Mouse (Mus musculus) MEL (cell line): ENCODE data around the gene Prkar1b. TPM values are rescaled to one million over a fixed set of nuclear protein-coding genes. Genes with fewer than 3 reads are reported as not detected.

Experiments used
- DNase-seq: peaks from one replicate; pipeline ENCODE4 v3.0.0; 2011; ENCODE audit warnings: low read depth, low spot score
- H3K27ac ChIP-seq: 2 replicates; pipeline ENCODE4 v1.5.1; 2012; ENCODE audit warnings: low read depth, mild to moderate bottlenecking, control low read depth, low read length, moderate library complexity; ENCODE audit not compliant: control insufficient read depth
- H3K27me3 ChIP-seq, 2 experiments: fragments of 150-350 bp in 1 of 2; sonication (generic) in 1 of 2; 2 replicates each; pipeline ENCODE4 v1.6.1; 2012; ENCODE audit warnings: low read length in 2 of 2, mild to moderate bottlenecking in 2 of 2, improper control_type of control experiment in 1 of 2, moderate library complexity in 1 of 2; ENCODE audit not compliant: insufficient read depth in 2 of 2, control insufficient read depth in 1 of 2
- H3K36me3 ChIP-seq, 2 experiments: 2 replicates each; pipeline ENCODE4 v1.6.1; 2012 to 2014; ENCODE audit warnings: low read length in 2 of 2, improper control_type of control experiment in 1 of 2, inconsistent platforms in 1 of 2, mild to moderate bottlenecking in 1 of 2; ENCODE audit not compliant: insufficient read depth in 2 of 2, control insufficient read depth in 1 of 2
- H3K4me1 ChIP-seq, 2 experiments: fragments of 150-350 bp in 1 of 2; sonication (generic) in 1 of 2; 2 replicates each; pipeline ENCODE4 v1.6.1; 2012; ENCODE audit warnings: low read length in 2 of 2, improper control_type of control experiment in 1 of 2, mild to moderate bottlenecking in 1 of 2; ENCODE audit not compliant: insufficient read depth in 2 of 2, control insufficient read depth in 1 of 2
- H3K4me3 ChIP-seq, 2 experiments: fragments of 150-350 bp in 1 of 2; sonication (generic) in 1 of 2; 2 replicates each; pipeline ENCODE4 v1.5.1; 2012; ENCODE audit warnings: low read depth in 2 of 2, low read length in 2 of 2, mild to moderate bottlenecking in 2 of 2, moderate library complexity in 2 of 2, control low read depth in 1 of 2, improper control_type of control experiment in 1 of 2; ENCODE audit not compliant: control insufficient read depth in 1 of 2, insufficient read depth in 1 of 2
- H3K79me2 ChIP-seq: 2 replicates; pipeline ENCODE4 v1.6.1; 2012; ENCODE audit warnings: mild to moderate bottlenecking, low read length, moderate library complexity; ENCODE audit not compliant: control insufficient read depth, poor library complexity, insufficient read depth
- H3K9ac ChIP-seq: 2 replicates; pipeline ENCODE4 v1.6.1; 2012; ENCODE audit warnings: low read depth, mild to moderate bottlenecking, control low read depth, low read length, moderate library complexity; ENCODE audit not compliant: control insufficient read depth, poor library complexity, severe bottlenecking
- H3K9me3 ChIP-seq: fragments of 150-350 bp; sonication (generic); replicated peaks from 2 replicates; pipeline ENCODE4 v1.6.1; 2012; ENCODE audit warnings: mild to moderate bottlenecking, low read length, improper control_type of control experiment, moderate library complexity; ENCODE audit not compliant: insufficient read depth
- BHLHE40 ChIP-seq: IDR thresholded peaks from 2 replicates; pipeline ENCODE4 v1.6.1; 2012; ENCODE audit warnings: low read depth, mild to moderate bottlenecking, inconsistent platforms, low read length, improper control_type of control experiment, borderline replicate concordance
- CTCF ChIP-seq, 3 experiments: IDR thresholded peaks in 2 of 3; conservative IDR thresholded peaks in 1 of 3; 2 replicates each; pipeline ENCODE4 v1.5.1; 2011 to 2012; ENCODE audit warnings: low read length in 3 of 3, low read depth in 2 of 3, mild to moderate bottlenecking in 2 of 3, improper control_type of control experiment in 1 of 3, inconsistent platforms in 1 of 3, mixed read lengths in 1 of 3, moderate library complexity in 1 of 3; ENCODE audit not compliant: control insufficient read depth in 1 of 3, insufficient read depth in 1 of 3, poor library complexity in 1 of 3, severe bottlenecking in 1 of 3
- EP300 ChIP-seq, 2 experiments: IDR thresholded peaks; 2 replicates each; pipeline ENCODE4 v1.6.1; 2011; ENCODE audit warnings: improper control_type of control experiment in 2 of 2, low read length in 2 of 2, low read depth in 1 of 2, mild to moderate bottlenecking in 1 of 2
- ETS1 ChIP-seq: IDR thresholded peaks from 2 replicates; pipeline ENCODE4 v1.6.1; 2012; ENCODE audit warnings: low read depth, mild to moderate bottlenecking, inconsistent platforms, low read length, improper control_type of control experiment, moderate library complexity
- GABPA ChIP-seq: IDR thresholded peaks from 2 replicates; pipeline ENCODE4 v1.6.1; 2012; ENCODE audit warnings: low read depth, mild to moderate bottlenecking, inconsistent platforms, low read length, improper control_type of control experiment, moderate library complexity
- GATA1 ChIP-seq: IDR thresholded peaks from 2 replicates; pipeline ENCODE4 v1.6.1; 2011; ENCODE audit warnings: low read depth, low read length, improper control_type of control experiment
- HCFC1 ChIP-seq: IDR thresholded peaks from 2 replicates; pipeline ENCODE4 v1.6.1; 2012; ENCODE audit warnings: low read depth, mild to moderate bottlenecking, inconsistent platforms, low read length, improper control_type of control experiment, moderate library complexity
- JUND ChIP-seq: IDR thresholded peaks from 2 replicates; pipeline ENCODE4 v1.6.1; 2011; ENCODE audit warnings: low read depth, mild to moderate bottlenecking, improper control_type of control experiment, low read length
- MAFK ChIP-seq: IDR thresholded peaks from 2 replicates; pipeline ENCODE4 v1.6.1; 2011; ENCODE audit warnings: low read depth, mild to moderate bottlenecking, low read length, improper control_type of control experiment, borderline replicate concordance
- MAX ChIP-seq: IDR thresholded peaks from 2 replicates; pipeline ENCODE4 v1.6.1; 2011; ENCODE audit warnings: low read length, improper control_type of control experiment
- MAZ ChIP-seq: IDR thresholded peaks from 2 replicates; pipeline ENCODE4 v1.6.1; 2012; ENCODE audit warnings: low read depth, mild to moderate bottlenecking, inconsistent platforms, low read length, improper control_type of control experiment
- MYB ChIP-seq: IDR thresholded peaks from 2 replicates; pipeline ENCODE4 v1.6.1; 2011; ENCODE audit warnings: mild to moderate bottlenecking, low read depth, low read length, improper control_type of control experiment
- MYC ChIP-seq: IDR thresholded peaks from 2 replicates; pipeline ENCODE4 v1.6.1; 2011; ENCODE audit warnings: low read depth, mild to moderate bottlenecking, low read length, improper control_type of control experiment, moderate library complexity
- NELFE ChIP-seq: IDR thresholded peaks from 2 replicates; pipeline ENCODE4 v1.6.1; 2011; ENCODE audit warnings: low read depth, low read length, improper control_type of control experiment
- POLR2AphosphoS2 ChIP-seq: IDR thresholded peaks from 2 replicates; pipeline ENCODE4 v1.6.1; 2011; ENCODE audit warnings: low read length, improper control_type of control experiment
- POLR2AphosphoS5 ChIP-seq: IDR thresholded peaks from 2 replicates; pipeline ENCODE4 v1.6.1; 2012; ENCODE audit warnings: low read depth, borderline replicate concordance, mild to moderate bottlenecking, inconsistent platforms, low read length, moderate library complexity, mixed read lengths
- RAD21 ChIP-seq: IDR thresholded peaks from 2 replicates; pipeline ENCODE4 v1.6.1; 2011; ENCODE audit warnings: mild to moderate bottlenecking, low read depth, low read length, improper control_type of control experiment
- RCOR1 ChIP-seq: IDR thresholded peaks from 2 replicates; pipeline ENCODE4 v1.6.1; 2012; ENCODE audit warnings: low read depth, mild to moderate bottlenecking, inconsistent platforms, low read length, improper control_type of control experiment
- ZC3H11A ChIP-seq: IDR thresholded peaks from 2 replicates; pipeline ENCODE4 v1.6.1; 2012; ENCODE audit warnings: low read depth, mild to moderate bottlenecking, inconsistent platforms, low read length, improper control_type of control experiment
- ZMIZ1 ChIP-seq: IDR thresholded peaks from 2 replicates; pipeline ENCODE4 v1.6.1; 2012; ENCODE audit warnings: low read depth, mild to moderate bottlenecking, inconsistent platforms, low read length, improper control_type of control experiment, moderate library complexity
- polyA plus RNA-seq, 2 experiments: library from polyadenylated mRNA; stranded (reverse) in 1 of 2; unstranded in 1 of 2; fragments of >175 nt in 1 of 2; fragments of >200 nt in 1 of 2; gene quantifications; 2 replicates each; pipeline versions ENCODE4 v1.2.1 to v1.2.4; 2012; ENCODE audit warnings: low replicate concordance in 2 of 2, low read depth in 1 of 2; ENCODE audit not compliant: insufficient read length in 2 of 2, insufficient read depth in 1 of 2, missing spikeins in 1 of 2
- total RNA-seq: library from RNA; depleted of rRNA; stranded (reverse); fragments of 300-350 nt; gene quantifications from 2 replicates; pipeline ENCODE4 v1.2.3, GENCODE M21; 2012

The Prkar1b gene
- total and polyA plus RNA-seq, 3 experiments, result not detected

DNA sequence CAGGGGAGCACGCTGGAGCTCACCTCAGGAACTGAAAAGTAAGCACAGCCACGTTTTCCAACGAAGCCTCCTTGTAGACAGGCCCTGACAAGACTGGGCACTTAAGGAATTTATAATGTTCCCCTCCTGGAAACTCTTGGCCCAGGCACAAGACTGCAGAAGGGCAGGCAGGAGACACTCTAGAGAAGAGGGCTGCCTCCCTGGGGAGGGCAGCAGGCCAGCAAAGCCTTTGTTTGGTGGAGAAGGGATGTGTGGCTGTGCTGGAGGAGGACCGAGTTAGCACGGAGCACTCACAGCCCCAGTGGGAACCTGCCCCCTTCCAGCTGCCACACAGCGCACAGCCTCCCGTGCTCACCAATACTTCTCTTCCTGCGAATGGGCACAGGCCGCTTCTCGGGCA, 161.8 kb downstream of the Prkar1b start:
- Histone ChIP-seq H3K27ac (no peak overlapping the region), H3K9ac (no peak overlapping the region), H3K4me3 (no peak overlapping the region), H3K79me2 (no peaks in the 10 kb centered on the region), H3K36me3 (no peaks in the 10 kb centered on the region), H3K4me1 (no peaks in the 10 kb centered on the region), H3K9me3 (no peaks in the 10 kb centered on the region), H3K27me3 (no peaks in the 10 kb centered on the region)
- DNase-seq, result no peak
- no peak for TF ChIP-seq ETS1
- TF ChIP-seq BHLHE40, result no peak
- no peak for TF ChIP-seq RCOR1
- no peak for TF ChIP-seq MAFK
- TF ChIP-seq JUND, result no peak
- no peak for TF ChIP-seq ZC3H11A
- no peak for TF ChIP-seq EP300 (IDR thresholded peaks at IDR 0.05; ENCODE audit: low read depth in 1 of 2, low read length in 2 of 2)
- no peak for TF ChIP-seq MYB
- no peak for TF ChIP-seq GATA1
- no peak for TF ChIP-seq MAX
- no peak for TF ChIP-seq GABPA
- TF ChIP-seq MAZ, result no peak
- no peak for TF ChIP-seq RAD21
- TF ChIP-seq CTCF (IDR thresholded peaks at IDR 0.05 in 2 of 3, conservative IDR thresholded peaks at IDR 0.05 in 1 of 3; ENCODE audit: control insufficient read depth in 1 of 3, insufficient read depth in 1 of 3, low read depth in 2 of 3, low read length in 3 of 3, poor library complexity in 1 of 3, severe bottlenecking in 1 of 3), result no peak
- no peak for TF ChIP-seq POLR2AphosphoS2
- no peak for TF ChIP-seq ZMIZ1
- TF ChIP-seq, all 39 proteins: peak for 0

DNA sequence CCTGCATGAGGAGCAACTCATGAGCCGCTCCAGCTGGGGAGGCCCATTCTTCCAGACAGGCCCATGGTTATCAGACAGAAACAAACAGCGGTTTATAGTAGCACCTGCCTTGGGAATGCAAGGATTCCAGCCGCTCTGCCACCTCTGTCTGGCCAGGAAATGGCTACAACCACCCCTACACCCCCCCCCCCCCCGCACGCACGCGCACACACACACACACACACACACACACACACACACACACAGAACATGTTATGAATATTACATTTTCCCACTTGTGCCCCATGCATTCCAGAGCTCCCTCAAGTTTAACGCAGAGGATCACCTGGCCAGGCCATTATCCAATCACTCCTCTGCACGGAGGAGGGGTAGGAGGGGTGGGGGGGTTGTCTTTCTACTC, 167.9 kb downstream of the Prkar1b start:
- no peaks in the 10 kb centered on the region for H3K9me3 ChIP-seq
- no peak overlapping the region for H3K9ac ChIP-seq
- TF ChIP-seq BHLHE40, result no peak
- no peak for TF ChIP-seq MYC
- TF ChIP-seq CTCF (IDR thresholded peaks at IDR 0.05 in 2 of 3, conservative IDR thresholded peaks at IDR 0.05 in 1 of 3; ENCODE audit: control insufficient read depth in 1 of 3, insufficient read depth in 1 of 3, low read depth in 2 of 3, low read length in 3 of 3, poor library complexity in 1 of 3, severe bottlenecking in 1 of 3), result no peak
- no peak for TF ChIP-seq POLR2AphosphoS5
- no peak for TF ChIP-seq NELFE
- no peak for TF ChIP-seq HCFC1
- TF ChIP-seq MAX, result no peak
- no peak for TF ChIP-seq GABPA
- TF ChIP-seq, all 39 proteins: peak for 0
- no peak for DNase-seq
- no peaks in the 10 kb centered on the region for H3K4me1 ChIP-seq
- no peak overlapping the region for H3K27ac ChIP-seq
- H3K79me2 ChIP-seq, result no peaks in the 10 kb centered on the region
- no peaks in the 10 kb centered on the region for H3K36me3 ChIP-seq
- H3K4me3 ChIP-seq, result no peak overlapping the region
- H3K27me3 ChIP-seq, result no peaks in the 10 kb centered on the region
